Mouse (Mus musculus) liver, adult 2 months (tissue): ENCODE measurements around the gene Hal. TPM values are rescaled to one million over a fixed set of nuclear protein-coding genes. Genes with fewer than 3 reads are reported as not detected.

Experiments used
- DNase-seq: peaks from one replicate; pipeline ENCODE4 v3.0.0-alpha.2; 2011; ENCODE audit warnings: low read depth, low spot score; ENCODE audit errors: extremely low read depth
- H3K27ac ChIP-seq: fragments of 200-500 bp; replicated peaks from 2 replicates; pipeline ENCODE4 v1.5.1; 2012; ENCODE audit warnings: low read depth, mild to moderate bottlenecking, control low read depth, inconsistent platforms, low read length; ENCODE audit not compliant: insufficient read depth
- H3K27me3 ChIP-seq: fragments of 200-500 bp; 2 replicates; pipeline ENCODE4 v1.6.1; 2012; ENCODE audit warnings: mild to moderate bottlenecking, moderate library complexity, low read length, inconsistent platforms; ENCODE audit not compliant: control insufficient read depth, insufficient read depth
- H3K36me3 ChIP-seq: fragments of 200-500 bp; 2 replicates; pipeline ENCODE4 v1.6.1; 2012; ENCODE audit warnings: low read length, inconsistent platforms; ENCODE audit not compliant: control insufficient read depth, insufficient read depth
- H3K4me1 ChIP-seq: fragments of 200-500 bp; 2 replicates; pipeline ENCODE4 v1.6.1; 2011; ENCODE audit warnings: low read length; ENCODE audit not compliant: control insufficient read depth, insufficient read depth
- H3K4me3 ChIP-seq: fragments of 200-500 bp; 2 replicates; pipeline ENCODE4 v1.5.1; 2011; ENCODE audit warnings: low read depth, mild to moderate bottlenecking, control low read depth, low read length, moderate library complexity; ENCODE audit not compliant: insufficient read depth
- H3K79me2 ChIP-seq: fragments of 200-500 bp; 2 replicates; pipeline ENCODE4 v1.6.1; 2012; ENCODE audit warnings: inconsistent platforms, mild to moderate bottlenecking, low read length, moderate library complexity; ENCODE audit not compliant: control insufficient read depth, insufficient read depth
- H3K9ac ChIP-seq: fragments of 200-500 bp; 2 replicates; pipeline ENCODE4 v1.6.1; 2012; ENCODE audit warnings: low read depth, mild to moderate bottlenecking, control low read depth, inconsistent platforms, low read length
- CTCF ChIP-seq: fragments of 200-500 bp; IDR thresholded peaks from 2 replicates; pipeline ENCODE4 v1.5.1; 2011; ENCODE audit warnings: low read depth, low read length, control low read depth
- POLR2A ChIP-seq: fragments of 200-500 bp; IDR thresholded peaks from 2 replicates; pipeline ENCODE4 v1.6.1; 2011; ENCODE audit warnings: low read length, control low read depth; ENCODE audit not compliant: insufficient read depth; ENCODE audit errors: extremely low read depth
- WGBS: fragments of 180-500 bp; shearing (Covaris S2); methylation state at CpG from one replicate; pipeline ENCODE4 v1.1.7; 2018; 5-methylcytosine and 5-hydroxymethylcytosine counted together
- polyA plus RNA-seq: library from polyadenylated mRNA; depleted of rRNA; stranded (reverse); fragments of >200 nt; gene quantifications from 2 replicates; pipeline ENCODE4 v1.2.3, GENCODE M21; 2012
- total RNA-seq: library from RNA; depleted of rRNA; stranded (reverse); fragments of >200 nt; gene quantifications from 2 replicates; pipeline ENCODE4 v1.2.3, GENCODE M21; 2014

Hal gene
- total and polyA plus RNA-seq, 2 experiments = 293 to 348 TPM

- H3K9ac ChIP-seq = no peak overlapping the region
- DNase-seq = no peak
- H3K27ac ChIP-seq = no peak overlapping the region
- WGBS = 90% methylated on average over 11 of the region's 11 CpGs
- no peaks in the 10 kb centered on the region for H3K27me3 ChIP-seq
- H3K4me3 ChIP-seq = no peak overlapping the region
- TF ChIP-seq CTCF (no peak), POLR2A (no peak)
- peaks cover 12% of the 10 kb centered on the region; the same call in 1 of the 2 replicates for H3K79me2 ChIP-seq
- peaks cover 39% of the 10 kb centered on the region for H3K36me3 ChIP-seq
- H3K4me1 ChIP-seq = peaks cover 3% of the 10 kb centered on the region; the same call in 1 of the 2 replicates
These were observed 28.5 kb upstream of the Hal start for GRCm38 (mm10) chr10:93460106-93460505.

GRCm38 (mm10) chr10:93462692-93463382 lies 25.7 kb upstream of the Hal start:
- H3K36me3 ChIP-seq = peaks cover 59% of the 10 kb centered on the region
- no peak overlapping the region for H3K27ac ChIP-seq
- 90% methylated on average over 7 of the region's 7 CpGs for WGBS
- H3K79me2 ChIP-seq = no peaks in the 10 kb centered on the region; the same call in 1 of the 2 replicates
- no peaks in the 10 kb centered on the region for H3K27me3 ChIP-seq
- no peak for DNase-seq
- no peak overlapping the region for H3K4me3 ChIP-seq
- TF ChIP-seq CTCF (no peak), POLR2A (no peak)
- H3K4me1 ChIP-seq = no peaks in the 10 kb centered on the region
- H3K9ac ChIP-seq = no peak overlapping the region

GRCm38 (mm10) chr10:93463611-93464010 lies 25.0 kb upstream of the Hal start:
- no peak for DNase-seq
- Histone ChIP-seq H3K4me1 (no peaks in the 10 kb centered on the region), H3K36me3 (peaks cover 60% of the 10 kb centered on the region), H3K4me3 (no peak overlapping the region), H3K9ac (no peak overlapping the region), H3K27me3 (no peaks in the 10 kb centered on the region), H3K27ac (no peak overlapping the region), H3K79me2 (no peaks in the 10 kb centered on the region)
- WGBS = 94% methylated on average over 13 of the region's 13 CpGs
- TF ChIP-seq POLR2A (no peak), CTCF (no peak)

- H3K27me3 ChIP-seq = no peaks in the 10 kb centered on the region
- H3K79me2 ChIP-seq = no peaks in the 10 kb centered on the region
- TF ChIP-seq CTCF (no peak), POLR2A (no peak)
- H3K4me3 ChIP-seq = no peak overlapping the region
- H3K4me1 ChIP-seq = no peaks in the 10 kb centered on the region
- WGBS = 92% methylated on average over 4 of the region's 4 CpGs
- no peak for DNase-seq
- peaks cover 52% of the 10 kb centered on the region for H3K36me3 ChIP-seq
- H3K27ac ChIP-seq = no peak overlapping the region
- no peak overlapping the region for H3K9ac ChIP-seq
These were observed 21.3 kb upstream of the Hal start for GRCm38 (mm10) chr10:93467259-93467658.

GRCm38 (mm10) chr10:93467791-93468190 lies 20.8 kb upstream of the Hal start:
- H3K27ac ChIP-seq = no peak overlapping the region
- 99% methylated on average over 3 of the region's 3 CpGs for WGBS
- H3K79me2 ChIP-seq = no peaks in the 10 kb centered on the region
- no peak overlapping the region for H3K9ac ChIP-seq
- peaks cover 52% of the 10 kb centered on the region for H3K36me3 ChIP-seq
- no peaks in the 10 kb centered on the region for H3K4me1 ChIP-seq
- no peak overlapping the region for H3K4me3 ChIP-seq
- DNase-seq = no peak
- no peak for TF ChIP-seq CTCF
- no peak for TF ChIP-seq POLR2A
- H3K27me3 ChIP-seq = no peaks in the 10 kb centered on the region

- peak; percentile 57 for DNase-seq
- WGBS = 45% methylated on average over 11 of the region's 11 CpGs
- H3K27me3 ChIP-seq = no peaks in the 10 kb centered on the region
- TF ChIP-seq CTCF (peak; percentile 88), POLR2A (no peak)
- H3K36me3 ChIP-seq = peaks cover 56% of the 10 kb centered on the region
- no peak overlapping the region for H3K27ac ChIP-seq
- H3K79me2 ChIP-seq = no peaks in the 10 kb centered on the region
- no peaks in the 10 kb centered on the region for H3K4me1 ChIP-seq
- no peak overlapping the region for H3K4me3 ChIP-seq
- H3K9ac ChIP-seq = no peak overlapping the region
These were observed 17.2 kb upstream of the Hal start for GRCm38 (mm10) chr10:93471415-93471814.
